Mouse (Mus musculus) stomach, postnatal 0 days (tissue): ENCODE data around the gene Plce1. TPM values are rescaled to one million over a fixed set of nuclear protein-coding genes. Genes with fewer than 3 reads are reported as not detected.
"Not testable (repeated sequence)": the region's sequence is repeated elsewhere in the genome, so short reads cannot be mapped to it uniquely, and the experiment has no call there.

Source experiments
- ATAC-seq: fragments of 200-750 bp; cut with Nextera tagmentation; 2 replicates; pipeline ENCODE4 v1.8.0; 2017; ENCODE audit not compliant: low FRiP score, low TSS enrichment
- DNase-seq: peaks from one replicate; pipeline ENCODE4 v3.0.0-alpha.2; 2016; ENCODE audit warnings: low spot score
- H3K27ac ChIP-seq: fragments of 300-500 bp; sonication (generic); replicated peaks from 2 replicates; pipeline ENCODE4 v1.5.1; 2014; ENCODE audit warnings: mild to moderate bottlenecking, control low read depth
- H3K27me3 ChIP-seq: fragments of 300-500 bp; sonication (generic); 2 replicates; pipeline ENCODE4 v1.6.1; 2014; ENCODE audit warnings: low read length; ENCODE audit not compliant: control insufficient read depth, insufficient read depth
- H3K36me3 ChIP-seq: fragments of 300-500 bp; sonication (generic); 2 replicates; pipeline ENCODE4 v1.6.1; 2014; ENCODE audit warnings: low read length, mixed read lengths; ENCODE audit not compliant: control insufficient read depth, insufficient read depth
- H3K4me1 ChIP-seq: fragments of 300-500 bp; sonication (generic); replicated peaks from 2 replicates; pipeline ENCODE4 v1.6.1; 2014; ENCODE audit warnings: antibody characterized with exemption; ENCODE audit not compliant: control insufficient read depth, insufficient read depth
- H3K4me2 ChIP-seq: fragments of 300-500 bp; sonication (generic); replicated peaks from 2 replicates; pipeline ENCODE4 v1.6.1; 2014; ENCODE audit warnings: low read depth, mild to moderate bottlenecking, control low read depth, moderate library complexity
- H3K4me3 ChIP-seq: fragments of 300-500 bp; sonication (generic); 2 replicates; pipeline ENCODE4 v1.5.1; 2014; ENCODE audit warnings: low read depth, low read length, control low read depth
- H3K9ac ChIP-seq: fragments of 300-500 bp; sonication (generic); 2 replicates; pipeline ENCODE4 v1.6.1; 2014; ENCODE audit warnings: mild to moderate bottlenecking, low read length, control low read depth, mixed read lengths
- H3K9me3 ChIP-seq: fragments of 300-500 bp; sonication (generic); 2 replicates; pipeline ENCODE4 v1.6.1; 2016; ENCODE audit warnings: low read length; ENCODE audit not compliant: control insufficient read depth
- CTCF ChIP-seq: IDR thresholded peaks from 2 replicates; pipeline ENCODE4 v1.5.1; 2016; ENCODE audit warnings: antibody characterized with exemption, low read depth, mild to moderate bottlenecking, moderate library complexity
- EP300 ChIP-seq: optimal IDR thresholded peaks from 2 replicates; pipeline ENCODE3; 2016; ENCODE audit warnings: antibody characterized with exemption
- WGBS: fragments of 180-500 bp; shearing (Covaris S2); extraction: QIAGEN DNeasy Blood & Tissue Kit; methylation state at CpG from one replicate; pipeline ENCODE4 v1.1.7; 2014; 5-methylcytosine and 5-hydroxymethylcytosine counted together
- polyA plus RNA-seq: library from polyadenylated mRNA; unstranded; fragments of >200 nt; fragmentation: Nextera tagmentation; extraction: Ambion mirVana; gene quantifications from 2 replicates; pipeline ENCODE4 v1.2.1, GENCODE M21; 2015

Gene Plce1
- polyA plus RNA-seq, 1 experiment from 2014 or later = 6.2 TPM

GRCm38 (mm10) chr19:38642515-38642914, 161.6 kb downstream of the Plce1 start:
- not testable (repeated sequence) for H3K4me3 ChIP-seq, H3K4me2 ChIP-seq, H3K27ac ChIP-seq, H3K9me3 ChIP-seq, H3K9ac ChIP-seq, H3K36me3 ChIP-seq, ATAC-seq, DNase-seq, H3K27me3 ChIP-seq, H3K4me1 ChIP-seq
- WGBS = 55% methylated on average over 1 of the region's 1 CpGs
- peak; percentile 63 for TF ChIP-seq CTCF

DNA sequence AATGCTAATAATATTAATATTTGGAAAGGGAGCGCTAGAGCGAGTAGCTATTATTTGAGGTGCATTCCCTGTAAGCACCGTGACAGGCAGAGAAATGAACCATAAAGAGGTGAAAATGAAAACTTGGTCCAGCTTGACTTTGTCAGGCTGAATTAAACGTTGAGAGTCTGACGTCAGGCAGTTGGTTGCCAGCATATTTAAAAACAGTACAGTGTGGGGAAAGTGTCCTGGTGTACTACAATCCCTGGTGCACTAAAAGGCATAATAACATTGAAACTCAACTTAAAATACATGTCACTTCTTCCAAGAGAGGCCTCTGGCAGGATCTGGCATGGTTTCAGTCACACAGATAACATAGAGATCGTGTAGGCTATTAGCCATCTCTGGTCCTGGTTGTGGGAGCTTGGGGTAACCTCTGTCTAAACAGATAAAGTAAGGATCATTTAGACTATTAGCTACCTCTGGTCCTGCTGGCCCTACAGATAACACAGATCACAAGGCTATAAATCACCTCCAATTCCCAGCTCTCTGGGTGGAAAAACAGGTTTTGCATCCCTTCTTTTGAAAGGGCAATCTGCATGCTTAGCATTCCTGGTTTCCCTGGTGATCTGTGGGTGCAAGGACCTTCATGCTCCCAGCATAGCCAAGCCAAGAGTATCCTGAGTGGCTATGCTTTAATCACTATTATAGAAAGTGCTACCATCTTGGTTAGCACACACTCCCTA, 164.1 kb downstream of the Plce1 start:
- Histone ChIP-seq H3K4me1 (no peaks in the 10 kb centered on the region), H3K4me2 (no peak overlapping the region), H3K9me3 (no peaks in the 10 kb centered on the region), H3K27ac (no peak overlapping the region), H3K4me3 (no peak overlapping the region), H3K27me3 (no peaks in the 10 kb centered on the region), H3K36me3 (no peaks in the 10 kb centered on the region), H3K9ac (no peak overlapping the region)
- no peak for TF ChIP-seq EP300
- no peak for TF ChIP-seq CTCF
- WGBS = 19% methylated on average over 6 of the region's 6 CpGs
- DNase-seq (no peak), ATAC-seq (0 out of 2 replicates have a peak, but pooled peaks have one; percentile 8)

DNA sequence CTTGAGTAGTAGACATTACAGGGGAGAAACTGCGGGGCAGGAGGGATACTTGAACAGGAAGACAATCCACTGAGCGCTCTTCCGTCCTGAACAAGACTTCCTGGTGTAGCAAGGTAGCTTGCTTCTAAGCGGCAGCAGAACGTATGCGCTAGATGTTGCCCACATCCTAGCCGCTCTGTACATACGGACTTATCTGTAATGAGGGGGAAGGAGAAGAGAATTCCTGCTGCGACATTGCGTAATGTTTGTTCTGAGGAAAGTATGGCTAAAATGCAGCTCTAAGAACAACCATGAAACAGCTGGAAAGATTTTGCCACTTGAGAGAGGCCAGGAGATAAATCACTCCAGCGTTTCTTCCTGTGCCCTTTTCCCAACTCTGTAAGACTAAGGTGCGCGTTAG, 177.1 kb downstream of the Plce1 start:
- WGBS = 45% methylated on average over 13 of the region's 13 CpGs
- H3K27ac ChIP-seq = no peak overlapping the region
- DNase-seq (no peak), ATAC-seq (peak; percentile 56; the same call in 1 of the 2 replicates)
- TF ChIP-seq EP300 = no peak
- TF ChIP-seq CTCF = no peak
- no peak overlapping the region for H3K9ac ChIP-seq
- H3K9me3 ChIP-seq = no peaks in the 10 kb centered on the region
- no peaks in the 10 kb centered on the region for H3K36me3 ChIP-seq
- no peaks in the 10 kb centered on the region for H3K4me1 ChIP-seq
- no peak overlapping the region for H3K4me3 ChIP-seq
- no peaks in the 10 kb centered on the region for H3K27me3 ChIP-seq
- H3K4me2 ChIP-seq = no peak overlapping the region

- peak; percentile 71 for ATAC-seq
These were observed 184.5 kb downstream of the Plce1 start for GRCm38 (mm10) chr19:38665398-38665797.

GRCm38 (mm10) chr19:38672015-38672600, 191.2 kb downstream of the Plce1 start:
- DNase-seq = no peak
- Histone ChIP-seq H3K27me3 (no peaks in the 10 kb centered on the region), H3K9ac (no peak overlapping the region), H3K27ac (no peak overlapping the region), H3K36me3 (no peaks in the 10 kb centered on the region), H3K4me2 (no peak overlapping the region), H3K4me1 (no peaks in the 10 kb centered on the region), H3K9me3 (no peaks in the 10 kb centered on the region), H3K4me3 (no peak overlapping the region)
- 55% methylated on average over 7 of the region's 7 CpGs for WGBS
- no peak for TF ChIP-seq CTCF
- TF ChIP-seq EP300 = no peak
- no peak; the same call in 1 of the 2 replicates for ATAC-seq

More at GRCm38 (mm10) chr19:38665398-38665797, 184.5 kb downstream of the Plce1 start:
- WGBS = 75% methylated on average over 1 of the region's 1 CpGs
- Histone ChIP-seq H3K27me3 (no peaks in the 10 kb centered on the region), H3K27ac (no peak overlapping the region), H3K9me3 (no peaks in the 10 kb centered on the region), H3K4me3 (no peak overlapping the region), H3K36me3 (no peaks in the 10 kb centered on the region; the same call in 1 of the 2 replicates), H3K4me2 (no peak overlapping the region), H3K4me1 (no peaks in the 10 kb centered on the region), H3K9ac (no peak overlapping the region)
- DNase-seq = no peak
- TF ChIP-seq CTCF = no peak
- TF ChIP-seq EP300 = no peak

- Histone ChIP-seq H3K36me3 (no peaks in the 10 kb centered on the region), H3K27me3 (no peaks in the 10 kb centered on the region), H3K9me3 (no peaks in the 10 kb centered on the region), H3K4me3 (no peak overlapping the region), H3K9ac (no peak overlapping the region), H3K4me1 (no peaks in the 10 kb centered on the region), H3K27ac (0 out of 2 replicates have a peak overlapping the region, but pooled peaks have one; percentile 54), H3K4me2 (no peak overlapping the region)
- 42% methylated on average over 2 of the region's 2 CpGs for WGBS
- DNase-seq (no peak), ATAC-seq (no peak)
- TF ChIP-seq CTCF (no peak), EP300 (no peak)
These were observed 193.0 kb downstream of the Plce1 start for GRCm38 (mm10) chr19:38673936-38674335.
